Mouse (Mus musculus) G1E (cell line): Measurements from ENCODE around the gene Wnk2.

Source experiments
- CTCF ChIP-seq: IDR thresholded peaks from 2 replicates; pipeline ENCODE4 v1.5.1; 2012; ENCODE audit warnings: low read depth, low read length, inconsistent platforms, mixed read lengths
- GATA2 ChIP-seq: IDR thresholded peaks from 2 replicates; pipeline ENCODE4 v1.6.1; 2012; ENCODE audit warnings: low read depth, low read length, inconsistent platforms, borderline replicate concordance

DNA sequence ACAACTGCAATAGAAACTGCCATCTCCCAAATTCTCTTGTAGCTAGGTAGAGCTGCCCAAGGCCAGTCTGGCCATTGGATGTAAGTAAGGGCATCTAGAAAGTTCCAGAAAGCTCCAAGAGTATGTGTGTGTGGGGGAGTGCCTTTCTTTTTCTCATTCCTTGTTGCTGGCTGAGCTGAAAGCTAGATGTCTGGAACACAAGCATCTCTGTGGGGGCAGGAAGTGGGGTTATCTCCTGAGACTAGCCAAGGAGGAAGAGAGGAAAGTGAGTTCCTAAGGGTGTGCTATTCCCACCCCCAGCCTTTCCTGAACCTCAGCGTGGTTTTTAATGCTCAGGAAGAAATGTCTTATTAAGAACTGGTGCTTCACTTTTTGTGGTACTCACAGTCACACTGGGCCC is 23.9 kb upstream of the Wnk2 start:
- TF ChIP-seq CTCF (no peak), GATA2 (no peak)
